Mouse (Mus musculus) liver, adult 2 months (tissue): ENCODE measurements around the gene Gp1ba.

Experiments used
- CTCF ChIP-seq: fragments of 200-500 bp; IDR thresholded peaks from 2 replicates; pipeline ENCODE4 v1.5.1; 2011; ENCODE audit warnings: low read depth, low read length, control low read depth
- POLR2A ChIP-seq: fragments of 200-500 bp; IDR thresholded peaks from 2 replicates; pipeline ENCODE4 v1.6.1; 2011; ENCODE audit warnings: low read length, control low read depth; ENCODE audit not compliant: insufficient read depth; ENCODE audit errors: extremely low read depth

GRCm38 (mm10) chr11:70674014-70674413 lies 35.1 kb downstream of the Gp1ba start:
- TF ChIP-seq CTCF, result no peak
- TF ChIP-seq POLR2A, result no peak
